Mouse (Mus musculus) hindbrain, postnatal 0 days (tissue): ENCODE data around the gene Cttn. TPM values are rescaled to one million over a fixed set of nuclear protein-coding genes. Genes with fewer than 3 reads are reported as not detected.

Experiments
- ATAC-seq: fragments of 200-750 bp; cut with Nextera tagmentation; 2 replicates; pipeline ENCODE4 v1.8.0; 2017; ENCODE audit warnings: mild to moderate bottlenecking, moderate TSS enrichment, moderate library complexity
- DNase-seq: peaks from one replicate; pipeline ENCODE4 v3.0.0-alpha.2; 2015; ENCODE audit warnings: low spot score
- H3K27ac ChIP-seq: fragments of 300-500 bp; sonication (generic); 2 replicates; pipeline ENCODE4 v1.5.1; 2014; ENCODE audit warnings: mild to moderate bottlenecking
- H3K27me3 ChIP-seq: fragments of 300-500 bp; sonication (generic); 2 replicates; pipeline ENCODE4 v1.6.1; 2014; ENCODE audit warnings: low read length, mixed read lengths; ENCODE audit not compliant: insufficient read depth
- H3K36me3 ChIP-seq: fragments of 300-500 bp; sonication (generic); 2 replicates; pipeline ENCODE4 v1.6.1; 2014; ENCODE audit warnings: low read length, mixed read lengths; ENCODE audit not compliant: insufficient read depth
- H3K4me1 ChIP-seq: fragments of 300-500 bp; sonication (generic); 2 replicates; pipeline ENCODE4 v1.6.1; 2014; ENCODE audit warnings: antibody characterized with exemption, low read length, mixed read lengths; ENCODE audit not compliant: insufficient read depth
- H3K4me2 ChIP-seq: fragments of 300-500 bp; sonication (generic); 2 replicates; pipeline ENCODE4 v1.6.1; 2014; ENCODE audit warnings: low read depth, mild to moderate bottlenecking, low read length, moderate library complexity, mixed read lengths
- H3K4me3 ChIP-seq: fragments of 300-500 bp; sonication (generic); 2 replicates; pipeline ENCODE4 v1.5.1; 2014; ENCODE audit warnings: low read length
- H3K9ac ChIP-seq: fragments of 300-500 bp; sonication (generic); replicated peaks from 2 replicates; pipeline ENCODE4 v1.6.1; 2014; ENCODE audit warnings: mild to moderate bottlenecking, low read length, moderate library complexity, mixed read lengths
- H3K9me3 ChIP-seq: fragments of 300-500 bp; sonication (generic); 2 replicates; pipeline ENCODE4 v1.6.1; 2016; ENCODE audit warnings: low read length, mixed read lengths
- CTCF ChIP-seq: IDR thresholded peaks from 2 replicates; pipeline ENCODE4 v1.5.1; 2016; ENCODE audit warnings: antibody characterized with exemption, control low read depth, low read depth
- WGBS: fragments of 180-500 bp; shearing (Covaris S2); extraction: QIAGEN DNeasy Blood & Tissue Kit; methylation state at CpG from one replicate; pipeline ENCODE4 v1.1.7; 2014; 5-methylcytosine and 5-hydroxymethylcytosine counted together
- polyA plus RNA-seq: library from polyadenylated mRNA; unstranded; fragments of >200 nt; fragmentation: Nextera tagmentation; extraction: Ambion mirVana; gene quantifications from 2 replicates; pipeline ENCODE4 v1.2.1, GENCODE M21; 2015
- total RNA-seq: library from RNA; depleted of rRNA; stranded (reverse); fragments of >200 nt; gene quantifications from 2 replicates; pipeline ENCODE4 v1.2.3, GENCODE M21; 2014; rRNA removed

The Cttn gene
- total RNA-seq = 120 TPM in 2 replicates
- polyA plus RNA-seq = 154 and 157 TPM in 2 replicates

- Histone ChIP-seq H3K9ac (peak within 1 kb of the TSS; percentile 95), H3K27ac (peak within 1 kb of the TSS; percentile 90), H3K27me3 (no peaks in the 10 kb centered on the region), H3K4me2 (peak within 1 kb of the TSS; percentile 80), H3K4me3 (peak within 1 kb of the TSS; percentile 93), H3K4me1 (peaks cover 11% of the 10 kb centered on the region), H3K9me3 (no peaks in the 10 kb centered on the region), H3K36me3 (no peaks in the 10 kb centered on the region)
- DNase-seq (peak; percentile 95), ATAC-seq (peak; percentile 97)
- TF ChIP-seq CTCF = no peak
- WGBS = 1% methylated on average over 29 of the region's 30 CpGs
Measured at GRCm38 (mm10) chr7:144470545-144471059, at the start of gene Cttn. Gene Cttn (minus strand): TSS chr7:144471009.

- peaks cover 36% of the 10 kb centered on the region for H3K36me3 ChIP-seq
Measured at GRCm38 (mm10) chr7:144519852-144520251, 49.0 kb upstream of the Cttn start.

DNA sequence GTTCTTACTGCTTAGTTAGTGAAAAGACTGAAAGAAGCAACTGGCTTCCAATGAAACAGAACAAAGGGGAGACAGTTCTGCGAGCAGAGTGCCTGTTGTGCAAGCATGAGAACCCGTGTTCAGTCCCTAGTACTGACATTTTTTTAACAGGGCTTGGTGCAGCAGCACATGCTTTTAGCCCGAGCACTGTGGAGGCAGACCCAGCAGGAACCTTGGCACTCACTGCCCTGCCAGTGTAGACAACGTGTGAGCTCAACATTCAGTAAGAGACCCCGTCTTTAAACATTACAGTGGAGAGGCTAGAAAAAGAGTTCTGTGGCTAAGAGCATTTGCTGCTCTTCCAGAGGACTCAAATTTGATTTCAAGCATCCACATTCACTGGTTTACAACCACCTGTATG, 45.9 kb upstream of the Cttn start:
- DNase-seq (no peak), ATAC-seq (no peak)
- no peak overlapping the region for H3K9ac ChIP-seq
- 71% methylated on average over 5 of the region's 5 CpGs for WGBS
- H3K4me2 ChIP-seq = no peak overlapping the region
- no peak overlapping the region for H3K27ac ChIP-seq
- no peaks in the 10 kb centered on the region for H3K27me3 ChIP-seq
- no peak for TF ChIP-seq CTCF
- no peaks in the 10 kb centered on the region for H3K9me3 ChIP-seq
- peaks cover 59% of the 10 kb centered on the region for H3K36me3 ChIP-seq
- no peaks in the 10 kb centered on the region for H3K4me1 ChIP-seq
- H3K4me3 ChIP-seq = no peak overlapping the region

More at GRCm38 (mm10) chr7:144519852-144520251, 49.0 kb upstream of the Cttn start:
- DNase-seq (no peak), ATAC-seq (no peak)
- Histone ChIP-seq H3K9me3 (no peaks in the 10 kb centered on the region), H3K9ac (no peak overlapping the region), H3K4me3 (no peak overlapping the region), H3K27ac (no peak overlapping the region), H3K4me2 (no peak overlapping the region), H3K27me3 (no peaks in the 10 kb centered on the region), H3K4me1 (no peaks in the 10 kb centered on the region)
- 96% methylated on average over 5 of the region's 5 CpGs for WGBS
- no peak for TF ChIP-seq CTCF

GRCm38 (mm10) chr7:144509090-144509489, 38.3 kb upstream of the Cttn start:
- ATAC-seq (no peak), DNase-seq (no peak)
- Histone ChIP-seq H3K4me2 (no peak overlapping the region), H3K4me3 (no peak overlapping the region), H3K27me3 (no peaks in the 10 kb centered on the region), H3K9ac (no peak overlapping the region), H3K4me1 (no peaks in the 10 kb centered on the region), H3K9me3 (no peaks in the 10 kb centered on the region), H3K36me3 (peaks cover 69% of the 10 kb centered on the region), H3K27ac (no peak overlapping the region)
- TF ChIP-seq CTCF = no peak
- 97% methylated on average over 4 of the region's 4 CpGs for WGBS

- Histone ChIP-seq H3K9ac (no peak overlapping the region), H3K36me3 (peaks cover 68% of the 10 kb centered on the region), H3K9me3 (no peaks in the 10 kb centered on the region), H3K4me2 (no peak overlapping the region), H3K27ac (no peak overlapping the region), H3K27me3 (no peaks in the 10 kb centered on the region), H3K4me1 (no peaks in the 10 kb centered on the region), H3K4me3 (no peak overlapping the region)
- no peak for TF ChIP-seq CTCF
- DNase-seq (no peak), ATAC-seq (no peak)
- 95% methylated on average over 1 of the region's 1 CpGs for WGBS
Measured at GRCm38 (mm10) chr7:144506807-144507206, 36.0 kb upstream of the Cttn start.

DNA sequence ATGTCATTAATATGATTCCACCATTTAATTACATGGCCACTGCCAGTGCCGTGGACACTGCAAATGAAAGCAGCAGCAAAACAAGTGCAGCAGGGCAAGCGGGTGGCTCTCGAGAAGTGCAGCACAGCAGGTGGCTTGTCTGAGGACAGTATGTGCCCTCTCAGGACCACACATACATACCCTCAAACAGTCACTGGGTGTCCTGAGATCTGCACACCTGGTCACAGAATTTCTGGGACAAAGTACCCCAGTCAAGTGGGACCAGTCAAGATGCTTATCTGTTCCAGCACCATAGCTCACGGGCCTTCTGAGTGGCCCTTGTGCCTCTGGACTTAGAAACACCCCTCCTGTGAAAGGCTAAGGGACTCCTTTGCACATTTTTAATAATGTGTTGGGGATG, 33.1 kb upstream of the Cttn start:
- no peaks in the 10 kb centered on the region for H3K27me3 ChIP-seq
- no peak for DNase-seq
- no peak overlapping the region for H3K4me2 ChIP-seq
- H3K36me3 ChIP-seq = peaks cover 55% of the 10 kb centered on the region
- H3K4me1 ChIP-seq = no peaks in the 10 kb centered on the region
- H3K9me3 ChIP-seq = no peaks in the 10 kb centered on the region
- 80% methylated on average over 4 of the region's 4 CpGs for WGBS
- H3K9ac ChIP-seq = no peak overlapping the region
- no peak for ATAC-seq
- H3K27ac ChIP-seq = no peak overlapping the region
- no peak overlapping the region for H3K4me3 ChIP-seq
- no peak for TF ChIP-seq CTCF

GRCm38 (mm10) chr7:144492931-144493330, 22.1 kb upstream of the Cttn start:
- Histone ChIP-seq H3K27me3 (no peaks in the 10 kb centered on the region), H3K36me3 (peaks cover 82% of the 10 kb centered on the region), H3K4me1 (no peaks in the 10 kb centered on the region), H3K9ac (no peak overlapping the region), H3K4me2 (no peak overlapping the region), H3K27ac (no peak overlapping the region), H3K9me3 (no peaks in the 10 kb centered on the region), H3K4me3 (no peak overlapping the region)
- WGBS = 90% methylated on average over 1 of the region's 1 CpGs
- TF ChIP-seq CTCF = no peak
- no peak for ATAC-seq
- DNase-seq = no peak
